Mouse (Mus musculus) lung, embryonic 16.5 days (tissue): ENCODE measurements around the gene Slc22a20. TPM values are rescaled to one million over a fixed set of nuclear protein-coding genes. Genes with fewer than 3 reads are reported as not detected.

Experiments
- ATAC-seq: fragments of 200-750 bp; cut with Nextera tagmentation; 2 replicates; pipeline ENCODE4 v1.8.0; 2017; ENCODE audit warnings: low read depth, mild to moderate bottlenecking, moderate library complexity
- H3K27ac ChIP-seq: fragments of 300-500 bp; sonication (generic); 2 replicates; pipeline ENCODE4 v1.5.1; 2014; ENCODE audit warnings: mild to moderate bottlenecking, control low read depth, low read length
- H3K27me3 ChIP-seq: fragments of 300-500 bp; sonication (generic); 2 replicates; pipeline ENCODE4 v1.6.1; 2014; ENCODE audit warnings: low read depth, low read length, mixed read lengths; ENCODE audit not compliant: control insufficient read depth, insufficient read depth
- H3K36me3 ChIP-seq: fragments of 300-500 bp; sonication (generic); 2 replicates; pipeline ENCODE4 v1.6.1; 2014; ENCODE audit warnings: low read length; ENCODE audit not compliant: control insufficient read depth, insufficient read depth
- H3K4me1 ChIP-seq: fragments of 300-500 bp; sonication (generic); replicated peaks from 2 replicates; pipeline ENCODE4 v1.6.1; 2014; ENCODE audit warnings: low read length, mixed read lengths; ENCODE audit not compliant: control insufficient read depth, insufficient read depth
- H3K4me2 ChIP-seq: fragments of 300-500 bp; sonication (generic); 2 replicates; pipeline ENCODE4 v1.6.1; 2014; ENCODE audit warnings: low read depth, low read length, control low read depth
- H3K4me3 ChIP-seq: fragments of 300-500 bp; sonication (generic); 2 replicates; pipeline ENCODE4 v1.5.1; 2014; ENCODE audit warnings: mild to moderate bottlenecking, low read length, control low read depth
- H3K9ac ChIP-seq: fragments of 300-500 bp; sonication (generic); 2 replicates; pipeline ENCODE4 v1.6.1; 2014; ENCODE audit warnings: low read length, control low read depth
- H3K9me3 ChIP-seq: fragments of 300-500 bp; sonication (generic); 2 replicates; pipeline ENCODE4 v1.6.1; 2016; ENCODE audit warnings: low read length; ENCODE audit not compliant: control insufficient read depth
- WGBS: fragments of 180-500 bp; shearing (Covaris S2); extraction: QIAGEN DNeasy Blood & Tissue Kit; methylation state at CpG from one replicate; pipeline ENCODE4 v1.1.7; 2014; 5-methylcytosine and 5-hydroxymethylcytosine counted together
- polyA plus RNA-seq: library from polyadenylated mRNA; unstranded; fragments of >200 nt; fragmentation: Nextera tagmentation; extraction: Ambion mirVana; gene quantifications from 2 replicates; pipeline ENCODE4 v1.2.1, GENCODE M21; 2015

Slc22a20 gene
- polyA plus RNA-seq, 1 experiment from 2014 or later, result not detected

DNA sequence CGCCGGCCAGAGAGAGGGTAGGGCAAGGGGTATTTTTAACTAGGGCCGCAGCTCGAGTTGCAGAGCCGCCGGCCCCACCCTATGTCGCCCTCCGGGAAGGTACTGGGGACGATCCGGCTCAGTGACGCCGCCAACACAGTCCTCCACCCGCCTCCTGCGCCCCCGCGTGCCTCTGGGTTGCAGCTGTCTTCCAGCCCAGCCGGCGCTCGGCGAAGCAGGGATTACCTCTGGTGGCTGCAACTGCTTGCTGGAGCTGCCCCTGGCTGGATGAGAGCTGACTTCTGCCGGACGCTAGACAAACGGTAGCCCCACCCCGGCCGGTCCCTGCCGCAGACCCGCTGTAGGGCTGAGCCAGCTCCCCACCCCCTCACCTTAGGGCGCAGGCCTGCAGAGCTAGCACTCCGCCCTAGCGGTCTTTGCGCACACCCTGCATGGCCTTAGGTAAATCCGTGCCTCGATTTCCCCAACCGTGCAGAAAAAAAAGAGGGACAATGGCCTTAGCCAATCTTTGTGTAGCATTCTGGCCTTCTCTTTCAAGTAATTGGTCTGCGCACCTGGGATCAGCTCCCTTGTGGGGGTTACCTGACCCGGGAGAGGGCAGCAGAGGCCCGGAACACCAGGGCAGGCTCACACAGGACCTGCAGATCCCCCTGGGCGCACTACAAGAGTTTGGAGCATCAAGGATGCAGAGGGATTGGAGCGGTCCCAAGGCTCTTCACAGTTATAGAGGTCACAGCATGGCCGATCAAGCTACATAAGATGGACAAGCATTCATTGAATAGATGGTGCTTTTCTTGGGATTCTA, 29.8 kb upstream of the Slc22a20 start, which contains the start of gene Capn1:
TSS of gene Capn1 (minus strand) at position 387 of the 805 bp plus-strand sequence.
- 3% methylated on average over 39 of the region's 40 CpGs for WGBS
- ATAC-seq, result peak; percentile 87
- Histone ChIP-seq H3K27ac (peak within 1 kb of the TSS; percentile 50), H3K4me2 (peak within 1 kb of the TSS; percentile 91), H3K27me3 (no peaks in the 10 kb centered on the region; the same call in 1 of the 2 replicates), H3K9ac (peak within 1 kb of the TSS; percentile 72), H3K9me3 (no peaks in the 10 kb centered on the region), H3K4me1 (peaks cover 11% of the 10 kb centered on the region), H3K36me3 (no peaks in the 10 kb centered on the region), H3K4me3 (peak within 1 kb of the TSS; percentile 61)

DNA sequence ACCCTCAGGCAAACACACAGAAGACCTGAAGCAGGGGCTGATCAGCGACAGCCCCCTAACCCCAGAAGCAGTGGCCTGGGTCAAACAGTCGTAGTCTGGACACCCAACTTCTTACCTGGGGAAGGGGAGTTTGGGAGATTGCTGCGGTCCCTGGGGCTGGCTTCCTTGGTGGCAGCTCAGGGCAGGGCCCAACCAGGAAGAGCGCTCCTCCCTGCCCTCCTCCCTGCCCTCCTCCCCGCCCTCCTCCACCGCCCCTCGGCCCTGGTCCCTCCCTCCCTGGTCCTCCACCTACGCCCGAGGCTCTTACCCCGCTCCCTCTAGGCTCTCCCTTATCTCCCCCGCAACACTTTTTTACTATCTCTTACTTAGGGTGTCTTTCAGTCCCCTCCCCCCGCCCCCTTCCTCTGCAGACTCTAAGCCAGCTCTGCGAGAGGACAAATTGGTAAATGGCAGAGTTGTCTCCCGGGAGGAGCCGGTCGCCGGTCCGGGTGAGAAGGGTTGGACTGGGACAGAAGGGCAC, 29.1 kb upstream of the Slc22a20 start:
- peak overlapping the region; percentile 61 for H3K4me3 ChIP-seq
- H3K4me1 ChIP-seq, result peaks cover 11% of the 10 kb centered on the region
- peak overlapping the region; percentile 50 for H3K27ac ChIP-seq
- H3K36me3 ChIP-seq, result no peaks in the 10 kb centered on the region
- peak overlapping the region; percentile 91 for H3K4me2 ChIP-seq
- H3K27me3 ChIP-seq, result no peaks in the 10 kb centered on the region; the same call in 1 of the 2 replicates
- peak overlapping the region; percentile 72 for H3K9ac ChIP-seq
- H3K9me3 ChIP-seq, result no peaks in the 10 kb centered on the region
- 1% methylated on average over 17 of the region's 18 CpGs for WGBS
- peak; percentile 87 for ATAC-seq

DNA sequence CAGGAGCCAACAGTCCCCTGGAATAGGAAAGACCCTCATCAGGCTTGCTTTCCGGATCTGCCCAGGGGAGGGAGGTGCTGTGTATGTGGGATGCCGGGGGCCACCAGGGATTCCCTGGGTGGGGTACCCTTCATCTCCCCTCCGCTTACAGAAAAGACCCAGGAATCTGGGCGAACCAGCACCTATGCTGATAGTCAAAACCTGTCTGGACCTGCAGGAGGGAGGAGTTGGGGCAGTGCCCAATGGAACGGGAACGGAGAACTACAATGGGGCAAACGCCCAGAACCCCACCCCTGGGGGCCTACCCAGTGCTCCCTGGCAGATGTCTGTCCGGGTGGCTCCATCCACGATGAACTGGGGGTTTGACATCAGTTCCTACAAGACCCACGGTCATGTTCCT, 27.7 kb upstream of the Slc22a20 start:
- no peak overlapping the region for H3K4me3 ChIP-seq
- no peak overlapping the region for H3K4me2 ChIP-seq
- H3K4me1 ChIP-seq, result peaks cover 11% of the 10 kb centered on the region
- WGBS, result 91% methylated on average over 10 of the region's 10 CpGs
- no peak overlapping the region for H3K9ac ChIP-seq
- no peak for ATAC-seq
- no peaks in the 10 kb centered on the region; the same call in 1 of the 2 replicates for H3K27me3 ChIP-seq
- no peaks in the 10 kb centered on the region for H3K9me3 ChIP-seq
- no peaks in the 10 kb centered on the region for H3K36me3 ChIP-seq
- H3K27ac ChIP-seq, result no peak overlapping the region

DNA sequence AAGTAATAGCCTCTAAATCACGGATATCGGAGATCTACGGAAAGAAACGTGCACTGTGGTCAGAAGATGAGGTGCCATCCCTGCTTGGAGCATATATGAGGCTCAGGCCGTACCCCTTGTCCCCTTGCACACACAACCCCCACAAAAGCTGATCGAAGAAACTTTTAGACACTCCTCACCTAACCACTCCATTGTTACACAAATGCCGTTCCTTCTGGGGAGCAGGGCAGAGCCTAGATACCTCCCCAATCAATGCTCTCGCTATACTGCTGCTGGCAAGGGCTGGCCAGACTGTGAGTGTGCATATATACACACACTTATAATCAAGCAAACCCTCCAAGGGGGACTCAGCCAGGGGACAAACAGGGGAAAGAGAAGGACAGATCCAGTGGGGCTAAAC, 23.2 kb upstream of the Slc22a20 start:
- Histone ChIP-seq H3K4me1 (no peaks in the 10 kb centered on the region), H3K9ac (no peak overlapping the region), H3K36me3 (peaks cover 4% of the 10 kb centered on the region; the same call in 1 of the 2 replicates), H3K27ac (no peak overlapping the region), H3K27me3 (no peaks in the 10 kb centered on the region), H3K4me2 (no peak overlapping the region), H3K4me3 (no peak overlapping the region), H3K9me3 (no peaks in the 10 kb centered on the region)
- no peak for ATAC-seq
- WGBS, result 71% methylated on average over 8 of the region's 8 CpGs

DNA sequence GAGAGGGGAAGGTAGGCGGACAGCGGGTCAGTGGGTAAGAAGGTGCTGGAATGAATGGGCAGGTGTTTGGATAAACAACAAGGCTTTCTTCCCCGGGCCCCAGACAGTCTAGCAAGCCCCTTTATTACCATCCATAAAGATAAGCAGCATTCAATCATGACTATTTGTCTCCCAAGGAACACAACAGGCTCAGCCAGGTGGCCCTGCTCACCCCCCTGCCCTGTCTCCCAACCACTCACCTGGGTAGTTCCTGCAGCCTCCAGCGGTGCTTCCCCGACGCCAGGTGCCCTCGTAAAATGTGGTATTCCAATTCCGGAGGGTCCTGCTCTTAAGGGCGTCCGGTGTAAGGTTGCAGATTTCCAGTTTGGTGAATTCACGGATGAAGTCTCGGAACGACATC, 21.1 kb upstream of the Slc22a20 start:
- WGBS, result 74% methylated on average over 13 of the region's 13 CpGs

DNA sequence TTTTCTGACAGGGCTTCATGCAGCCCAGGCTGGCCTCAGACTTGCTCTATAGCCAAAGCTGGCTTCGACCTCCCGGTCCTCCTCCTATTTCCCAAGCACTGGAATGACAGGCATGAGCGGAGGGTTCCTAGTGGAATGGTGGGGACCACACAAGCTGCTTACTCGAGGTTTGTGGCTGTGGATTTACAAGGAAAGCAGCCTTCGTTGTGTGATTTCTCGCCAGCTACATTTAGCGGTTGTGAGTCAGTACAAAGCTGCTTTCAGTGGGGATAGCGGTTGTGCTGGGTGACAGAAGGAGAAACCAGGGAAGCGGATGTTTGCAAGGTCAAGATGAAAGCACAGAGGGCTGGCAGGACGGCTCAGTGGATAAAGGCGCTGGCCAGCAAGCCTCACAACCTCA, 19.6 kb upstream of the Slc22a20 start:
- no peak for ATAC-seq
- Histone ChIP-seq H3K9ac (no peak overlapping the region), H3K36me3 (peaks cover 4% of the 10 kb centered on the region; the same call in 1 of the 2 replicates), H3K27ac (no peak overlapping the region), H3K4me3 (no peak overlapping the region), H3K4me1 (no peaks in the 10 kb centered on the region), H3K4me2 (no peak overlapping the region), H3K27me3 (no peaks in the 10 kb centered on the region), H3K9me3 (no peaks in the 10 kb centered on the region)
- 50% methylated on average over 11 of the region's 11 CpGs for WGBS

More for the DNA sequence above, 21.1 kb upstream of the Slc22a20 start:
- Histone ChIP-seq H3K4me2 (no peak overlapping the region), H3K9ac (no peak overlapping the region), H3K4me1 (no peaks in the 10 kb centered on the region), H3K36me3 (peaks cover 4% of the 10 kb centered on the region; the same call in 1 of the 2 replicates), H3K4me3 (no peak overlapping the region), H3K27ac (no peak overlapping the region), H3K9me3 (no peaks in the 10 kb centered on the region), H3K27me3 (no peaks in the 10 kb centered on the region)
- no peak for ATAC-seq

DNA sequence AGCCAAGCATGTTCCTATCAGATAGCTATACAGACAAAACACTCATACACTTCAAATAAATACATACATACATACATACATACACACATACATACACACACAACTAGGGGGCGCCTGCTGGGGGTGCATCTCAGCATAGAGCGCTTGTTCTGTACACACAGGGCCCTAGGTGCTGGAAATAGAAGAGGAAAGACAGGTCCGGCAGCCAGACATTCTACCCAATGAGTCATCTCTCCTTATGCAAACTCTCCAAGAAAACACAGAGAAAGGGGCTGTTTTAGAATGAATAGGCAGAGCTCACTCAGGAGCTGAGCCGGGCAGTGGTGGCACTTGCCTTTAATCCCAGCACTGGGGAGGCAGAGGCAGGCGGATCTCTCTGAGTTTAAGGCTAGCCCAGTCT, 14.0 kb upstream of the Slc22a20 start:
- H3K9ac ChIP-seq, result no peak overlapping the region
- no peaks in the 10 kb centered on the region for H3K27me3 ChIP-seq
- ATAC-seq, result no peak
- 56% methylated on average over 5 of the region's 5 CpGs for WGBS
- H3K4me3 ChIP-seq, result no peak overlapping the region
- H3K27ac ChIP-seq, result no peak overlapping the region
- no peaks in the 10 kb centered on the region for H3K9me3 ChIP-seq
- no peaks in the 10 kb centered on the region for H3K4me1 ChIP-seq
- no peak overlapping the region for H3K4me2 ChIP-seq
- no peaks in the 10 kb centered on the region for H3K36me3 ChIP-seq

DNA sequence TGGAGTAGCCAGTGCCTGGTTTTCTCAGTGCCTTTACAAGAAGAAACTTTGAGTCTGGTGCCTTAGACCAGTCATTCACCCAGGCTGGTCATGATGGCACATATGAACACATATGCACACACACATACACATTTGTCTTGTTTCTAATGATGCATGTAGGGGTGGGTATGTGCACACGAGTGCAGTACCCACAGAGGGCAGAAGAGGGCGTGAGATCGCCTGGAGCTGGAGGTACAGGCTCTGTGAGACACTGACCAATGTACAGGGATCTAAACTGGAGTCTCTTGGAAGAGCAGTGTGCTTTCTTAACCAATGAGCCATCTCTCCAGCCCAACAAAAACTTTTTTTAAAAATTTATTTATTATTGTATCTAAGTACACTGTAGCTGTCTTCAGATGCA, 12.2 kb upstream of the Slc22a20 start:
- no peaks in the 10 kb centered on the region for H3K36me3 ChIP-seq
- no peak overlapping the region for H3K27ac ChIP-seq
- H3K9me3 ChIP-seq, result no peaks in the 10 kb centered on the region
- H3K4me1 ChIP-seq, result no peaks in the 10 kb centered on the region
- no peak for ATAC-seq
- H3K9ac ChIP-seq, result no peak overlapping the region
- no peaks in the 10 kb centered on the region for H3K27me3 ChIP-seq
- no peak overlapping the region for H3K4me2 ChIP-seq
- H3K4me3 ChIP-seq, result no peak overlapping the region
- 77% methylated on average over 3 of the region's 3 CpGs for WGBS

DNA sequence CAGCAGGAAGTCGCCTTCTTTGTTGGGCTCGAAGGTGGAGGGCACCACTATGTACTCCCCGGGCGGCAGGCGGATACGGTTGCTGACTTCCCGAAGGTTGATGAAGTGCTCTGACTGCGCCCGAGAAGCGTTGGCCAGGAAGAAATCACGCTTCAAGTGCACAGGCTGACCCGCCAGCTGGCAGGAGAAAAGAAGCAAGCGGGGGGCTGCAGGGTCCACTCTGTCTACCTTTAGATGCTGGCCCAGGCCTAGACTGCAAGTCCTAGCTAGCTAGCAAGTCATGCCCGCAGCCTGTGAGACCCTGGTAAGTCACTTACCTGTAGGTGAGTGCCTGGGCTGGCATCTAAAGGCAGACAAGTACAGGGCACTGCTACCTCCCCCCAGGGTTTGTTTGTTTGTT, 8.8 kb upstream of the Slc22a20 start:
- no peaks in the 10 kb centered on the region for H3K9me3 ChIP-seq
- H3K9ac ChIP-seq, result no peak overlapping the region
- H3K4me1 ChIP-seq, result peaks cover 4% of the 10 kb centered on the region; the same call in 1 of the 2 replicates
- H3K4me2 ChIP-seq, result no peak overlapping the region
- no peak overlapping the region for H3K27ac ChIP-seq
- H3K36me3 ChIP-seq, result no peaks in the 10 kb centered on the region
- WGBS, result 73% methylated on average over 14 of the region's 14 CpGs
- no peak for ATAC-seq
- H3K4me3 ChIP-seq, result no peak overlapping the region
- no peaks in the 10 kb centered on the region for H3K27me3 ChIP-seq
